Mouse (Mus musculus): Measurements from ENCODE around the gene Rbak.

DNA sequence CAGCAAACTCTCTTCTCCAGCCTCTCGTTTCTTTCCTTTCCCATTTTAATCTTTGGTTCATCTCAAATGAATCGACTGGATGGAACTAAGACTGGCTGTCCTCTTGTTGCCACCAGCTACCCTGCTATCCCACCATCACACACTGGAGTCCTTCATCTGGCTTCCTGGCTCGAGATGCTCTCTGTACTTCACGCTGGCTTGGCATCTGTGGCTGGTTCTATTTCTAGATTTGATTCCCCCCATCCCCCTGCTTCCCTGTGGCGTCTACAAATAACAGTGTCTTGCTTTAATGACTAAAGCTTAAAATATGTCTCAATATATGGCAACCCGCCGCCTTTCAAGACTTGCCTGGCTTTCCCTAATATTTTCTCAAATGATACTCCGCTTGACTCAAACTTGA is 52.7 kb downstream of the Rbak start:
- TF ChIP-seq CTCF (IDR thresholded peaks at IDR 0.05; ENCODE audit: low read depth) (no peak), EP300 (IDR thresholded peaks at IDR 0.05; ENCODE audit: low read depth) (no peak)

Data from liver, postnatal 0 days (tissue).